Mouse (Mus musculus) forebrain, postnatal 0 days (tissue): ENCODE data around the gene Dnajc12. TPM values are rescaled to one million over a fixed set of nuclear protein-coding genes. Genes with fewer than 3 reads are reported as not detected.
A peak's percentile ranks its signal among the peaks of the same experiment; 100 is the strongest.

ENCODE experiments used
- ATAC-seq: fragments of 200-750 bp; cut with Nextera tagmentation; 2 replicates; pipeline ENCODE4 v1.8.0; 2017; ENCODE audit warnings: mild to moderate bottlenecking, moderate library complexity
- DNase-seq: peaks from one replicate; pipeline ENCODE4 v3.0.0-alpha.2; 2015
- H3K27ac ChIP-seq: fragments of 300-500 bp; sonication (generic); 2 replicates; pipeline ENCODE4 v1.5.1; 2014; ENCODE audit warnings: low read depth, mild to moderate bottlenecking, antibody characterized with exemption, low read length, moderate library complexity, mixed read lengths
- H3K27me3 ChIP-seq: fragments of 300-500 bp; sonication (generic); 2 replicates; pipeline ENCODE4 v1.6.1; 2014; ENCODE audit warnings: mild to moderate bottlenecking, low read length, mixed read lengths; ENCODE audit not compliant: insufficient read depth
- H3K36me3 ChIP-seq: fragments of 300-500 bp; sonication (generic); 2 replicates; pipeline ENCODE4 v1.6.1; 2014; ENCODE audit warnings: mild to moderate bottlenecking, moderate library complexity; ENCODE audit not compliant: insufficient read depth
- H3K4me1 ChIP-seq: fragments of 300-500 bp; sonication (generic); 2 replicates; pipeline ENCODE4 v1.6.1; 2014; ENCODE audit warnings: antibody characterized with exemption; ENCODE audit not compliant: insufficient read depth
- H3K4me2 ChIP-seq: fragments of 300-500 bp; sonication (generic); 2 replicates; pipeline ENCODE4 v1.6.1; 2014; ENCODE audit warnings: low read depth, mild to moderate bottlenecking, moderate library complexity
- H3K4me3 ChIP-seq: fragments of 300-500 bp; sonication (generic); 2 replicates; pipeline ENCODE4 v1.5.1; 2014; ENCODE audit warnings: low read depth, low read length, mixed read lengths
- H3K9ac ChIP-seq: fragments of 300-500 bp; sonication (generic); 2 replicates; pipeline ENCODE4 v1.6.1; 2014; ENCODE audit warnings: mild to moderate bottlenecking
- H3K9me3 ChIP-seq: fragments of 300-500 bp; sonication (generic); 2 replicates; pipeline ENCODE4 v1.6.1; 2016; ENCODE audit warnings: low read length
- CTCF ChIP-seq: sonication (generic); IDR thresholded peaks from 2 replicates; pipeline ENCODE4 v1.5.1; 2016; ENCODE audit warnings: antibody characterized with exemption, control low read depth, low read depth
- WGBS: fragments of 180-500 bp; shearing (Covaris S2); extraction: QIAGEN DNeasy Blood & Tissue Kit; methylation state at CpG from one replicate; pipeline ENCODE4 v1.1.7; 2014; 5-methylcytosine and 5-hydroxymethylcytosine counted together
- polyA plus RNA-seq: library from polyadenylated mRNA; unstranded; fragments of >200 nt; fragmentation: Nextera tagmentation; extraction: Ambion mirVana; gene quantifications from 2 replicates; pipeline ENCODE4 v1.2.1, GENCODE M21; 2015
- total RNA-seq: library from RNA; depleted of rRNA; stranded (reverse); fragments of >200 nt; gene quantifications from 2 replicates; pipeline ENCODE4 v1.2.3, GENCODE M21; 2014

Gene Dnajc12
- total and polyA plus RNA-seq, 2 experiments from 2014 or later: 8.4 to 11.0 TPM

DNA sequence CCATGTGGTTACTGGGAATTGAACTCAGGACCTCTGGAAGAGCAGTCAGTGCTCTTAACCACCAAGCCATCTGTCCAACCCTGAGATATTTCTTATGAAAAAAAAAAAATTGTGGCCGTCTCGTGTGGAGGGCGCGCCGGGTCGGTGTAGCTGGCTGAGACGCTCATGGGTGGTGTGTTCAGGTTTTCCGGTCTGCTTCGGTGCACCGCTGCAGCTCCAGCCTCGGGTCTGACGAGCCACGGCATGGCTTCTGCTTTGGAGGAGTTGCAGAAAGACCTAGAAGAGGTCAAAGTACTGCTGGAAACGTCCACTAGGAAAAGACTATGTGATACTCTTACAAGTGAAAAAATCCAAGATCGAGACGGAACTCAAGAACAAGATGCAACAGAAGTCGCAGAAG, 30.5 kb downstream of the Dnajc12 start:
- no peak for ATAC-seq
- no peak for TF ChIP-seq CTCF
- WGBS: 91% methylated on average over 17 of the region's 17 CpGs
- Histone ChIP-seq H3K4me2 (no peak overlapping the region), H3K9me3 (no peaks in the 10 kb centered on the region), H3K27me3 (no peaks in the 10 kb centered on the region), H3K27ac (no peak overlapping the region), H3K4me1 (no peaks in the 10 kb centered on the region), H3K36me3 (no peaks in the 10 kb centered on the region), H3K9ac (no peak overlapping the region), H3K4me3 (no peak overlapping the region)
- DNase-seq: no peak

- H3K4me2 ChIP-seq: no peak overlapping the region
- WGBS: 84% methylated on average over 7 of the region's 7 CpGs
- H3K4me1 ChIP-seq: no peaks in the 10 kb centered on the region
- H3K27ac ChIP-seq: no peak overlapping the region
- TF ChIP-seq CTCF: no peak
- no peaks in the 10 kb centered on the region for H3K36me3 ChIP-seq
- no peak for ATAC-seq
- DNase-seq: no peak
- H3K9me3 ChIP-seq: no peaks in the 10 kb centered on the region
- no peak overlapping the region for H3K4me3 ChIP-seq
- H3K27me3 ChIP-seq: no peaks in the 10 kb centered on the region
- H3K9ac ChIP-seq: no peak overlapping the region
Measured at GRCm38 (mm10) chr10:63415287-63415686, 33.0 kb downstream of the Dnajc12 start.

DNA sequence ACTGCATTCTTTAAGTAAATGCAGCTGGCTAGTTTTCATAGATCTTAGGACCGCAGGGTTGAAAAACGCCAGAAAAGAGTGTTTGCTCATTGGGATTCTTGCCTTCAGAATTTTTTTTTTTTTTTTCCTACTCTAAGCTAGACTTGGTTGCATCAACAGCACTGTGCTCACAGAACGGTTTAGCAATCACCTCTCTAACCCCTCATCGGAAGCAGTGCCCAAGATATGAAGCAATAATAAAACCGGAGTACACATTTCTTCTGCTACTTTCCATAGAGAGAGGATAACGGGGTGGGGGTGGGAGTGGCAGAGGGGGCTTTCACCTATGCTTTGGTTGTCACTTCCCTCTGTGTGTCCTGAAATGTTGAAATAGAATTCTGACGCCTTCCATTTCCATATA, 33.6 kb downstream of the Dnajc12 start:
- no peaks in the 10 kb centered on the region for H3K36me3 ChIP-seq
- no peaks in the 10 kb centered on the region for H3K9me3 ChIP-seq
- DNase-seq: no peak
- WGBS: 67% methylated on average over 7 of the region's 7 CpGs
- ATAC-seq: no peak
- H3K4me2 ChIP-seq: no peak overlapping the region
- no peaks in the 10 kb centered on the region for H3K4me1 ChIP-seq
- H3K27ac ChIP-seq: no peak overlapping the region
- no peak for TF ChIP-seq CTCF
- H3K27me3 ChIP-seq: no peaks in the 10 kb centered on the region
- H3K4me3 ChIP-seq: no peak overlapping the region
- no peak overlapping the region for H3K9ac ChIP-seq

DNA sequence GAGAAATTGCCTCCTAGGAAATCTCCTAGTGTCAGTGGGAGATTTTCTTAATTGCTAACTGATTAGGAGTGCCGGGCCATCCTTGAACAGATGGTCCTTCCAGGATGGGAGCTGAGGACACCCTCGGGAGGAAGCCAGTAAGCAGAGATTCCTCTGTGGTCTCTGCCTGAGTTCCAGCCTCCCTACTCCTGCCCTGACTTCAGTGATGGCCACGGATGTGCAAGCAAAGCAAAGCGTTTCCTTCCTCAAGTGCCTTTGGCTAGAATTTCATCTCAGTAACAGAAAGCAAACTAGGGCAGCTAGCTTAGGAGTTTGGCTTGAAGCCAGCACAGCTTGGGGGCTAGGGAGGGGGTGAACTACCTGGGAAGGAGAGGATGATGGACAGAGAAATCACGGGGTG, 34.8 kb downstream of the Dnajc12 start:
- WGBS: 60% methylated on average over 5 of the region's 5 CpGs
- H3K27ac ChIP-seq: no peak overlapping the region
- DNase-seq (no peak), ATAC-seq (no peak)
- H3K4me2 ChIP-seq: no peak overlapping the region
- no peaks in the 10 kb centered on the region for H3K4me1 ChIP-seq
- TF ChIP-seq CTCF: no peak
- no peaks in the 10 kb centered on the region for H3K27me3 ChIP-seq
- no peak overlapping the region for H3K9ac ChIP-seq
- no peaks in the 10 kb centered on the region for H3K9me3 ChIP-seq
- no peaks in the 10 kb centered on the region for H3K36me3 ChIP-seq
- H3K4me3 ChIP-seq: no peak overlapping the region

DNA sequence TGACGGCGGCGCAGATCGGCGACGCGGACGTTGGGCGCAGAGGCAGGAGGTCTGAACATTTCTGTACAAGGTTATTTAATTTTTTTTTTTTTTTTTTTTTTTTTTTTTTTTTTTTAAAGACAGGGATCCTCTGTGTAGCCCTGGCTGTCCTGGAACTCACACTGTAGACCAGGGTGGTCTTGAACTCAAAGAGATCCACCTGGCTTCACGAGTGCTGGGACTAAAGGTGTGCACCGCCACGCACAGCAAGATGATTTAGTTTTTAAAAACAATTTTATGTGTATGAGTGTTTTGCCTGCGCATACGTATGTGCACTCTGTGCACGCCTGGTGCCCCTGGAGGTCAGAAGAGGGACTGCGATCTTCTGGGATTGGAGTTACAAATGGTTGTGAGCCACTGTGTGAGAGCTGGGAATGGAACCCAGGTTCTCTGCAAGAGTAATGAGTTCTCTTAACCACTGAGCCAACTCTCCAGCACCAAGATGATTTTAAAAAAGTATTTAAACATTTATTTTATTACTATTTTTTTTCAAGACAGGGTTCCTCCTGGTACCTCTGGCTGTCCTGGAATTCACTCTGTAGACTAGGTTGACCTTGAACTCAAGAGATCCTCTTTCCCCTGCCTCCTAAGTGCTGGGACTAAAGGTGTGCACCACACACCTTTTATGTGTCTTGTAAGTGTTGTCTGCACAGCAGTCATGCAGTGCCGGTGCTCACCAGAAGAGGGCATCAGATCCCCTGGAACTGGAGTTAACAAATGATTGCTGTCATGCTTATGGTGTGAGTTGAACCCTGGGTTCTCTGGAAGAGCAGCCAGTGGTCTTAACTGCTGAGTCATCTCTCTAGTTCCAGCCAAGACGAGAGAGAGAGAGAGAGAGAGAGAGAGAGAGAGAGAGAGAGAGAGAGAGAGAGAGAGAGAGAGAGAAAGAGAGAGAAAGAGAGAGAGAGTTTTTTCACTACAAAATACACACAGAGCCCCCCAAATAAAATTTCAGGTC, 39.8 kb downstream of the Dnajc12 start, which contains the start of gene Gm7075:
Gene Gm7075 (minus strand): TSS at position 51 of the 997 bp plus-strand sequence.
- no peak within 1 kb of the TSS for H3K27ac ChIP-seq
- ATAC-seq (no peak), DNase-seq (no peak)
- no peaks in the 10 kb centered on the region for H3K36me3 ChIP-seq
- no peaks in the 10 kb centered on the region for H3K27me3 ChIP-seq
- no peaks in the 10 kb centered on the region for H3K9me3 ChIP-seq
- no peak within 1 kb of the TSS for H3K4me2 ChIP-seq
- no peaks in the 10 kb centered on the region for H3K4me1 ChIP-seq
- WGBS: 90% methylated on average over 18 of the region's 18 CpGs
- H3K4me3 ChIP-seq: no peak within 1 kb of the TSS
- no peak for TF ChIP-seq CTCF
- no peak within 1 kb of the TSS for H3K9ac ChIP-seq

DNA sequence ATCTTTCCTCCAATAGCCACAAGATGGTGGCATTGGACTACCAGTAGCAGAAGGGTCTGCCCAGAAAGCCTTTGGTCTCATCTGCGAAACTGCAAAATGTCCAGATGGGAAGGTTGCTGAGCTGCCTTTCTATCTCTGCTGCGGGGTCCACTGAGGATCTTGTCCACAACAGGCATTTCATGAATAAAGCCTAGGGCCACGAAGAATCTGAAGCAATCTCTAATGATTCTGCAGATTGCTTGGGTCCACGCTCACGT, 40.4 kb downstream of the Dnajc12 start:
- WGBS: 83% methylated on average over 5 of the region's 5 CpGs
- Histone ChIP-seq H3K27me3 (no peaks in the 10 kb centered on the region), H3K4me3 (no peak overlapping the region), H3K9me3 (no peaks in the 10 kb centered on the region), H3K4me1 (no peaks in the 10 kb centered on the region), H3K27ac (no peak overlapping the region), H3K4me2 (no peak overlapping the region), H3K36me3 (no peaks in the 10 kb centered on the region), H3K9ac (no peak overlapping the region)
- ATAC-seq: peak; percentile 32; the same call in 1 of the 2 replicates
- TF ChIP-seq CTCF: peak; percentile 56
- DNase-seq: peak; percentile 50

DNA sequence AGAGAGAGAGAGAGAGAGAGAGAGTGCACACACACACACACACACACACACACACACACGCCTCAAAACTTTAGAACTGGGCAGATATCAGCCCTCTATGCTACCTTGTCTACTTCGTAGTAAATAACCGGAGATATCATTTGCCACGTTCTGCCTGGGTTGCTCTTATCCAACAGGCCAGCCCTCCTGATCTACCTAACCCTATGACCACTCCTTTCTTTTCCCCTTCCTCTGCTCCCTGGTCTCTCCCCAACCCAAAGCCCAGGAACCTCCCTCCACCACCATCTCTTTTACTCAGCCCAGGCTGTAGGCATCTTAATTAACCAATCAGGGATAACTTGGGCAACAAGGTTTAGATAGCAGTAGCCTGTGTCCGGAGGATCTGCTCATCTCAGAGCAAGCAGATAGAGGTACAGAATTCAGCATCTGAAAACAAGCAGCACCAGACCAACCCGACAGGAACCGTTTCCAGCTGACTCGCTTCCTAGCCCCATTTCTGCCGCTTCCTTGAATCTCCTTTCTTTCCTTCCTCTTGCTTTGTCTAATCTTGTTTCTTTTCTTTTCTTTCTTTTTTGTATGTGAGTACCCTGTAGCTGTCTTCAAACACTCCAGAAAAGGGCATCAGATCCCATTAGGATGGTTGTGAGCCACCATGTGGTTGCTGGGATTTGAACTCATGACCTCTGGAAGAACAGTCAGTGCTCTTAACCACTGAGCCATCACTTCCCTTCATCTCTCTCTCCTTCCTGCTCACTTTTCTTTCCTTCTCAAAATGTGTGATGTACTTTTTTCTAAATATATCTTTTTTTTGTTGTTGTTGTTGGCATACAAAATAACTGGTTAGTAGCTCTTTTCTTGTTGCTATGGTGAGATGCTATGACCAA, 41.6 kb downstream of the Dnajc12 start:
- H3K9ac ChIP-seq: no peak overlapping the region
- 79% methylated on average over 9 of the region's 9 CpGs for WGBS
- no peak for TF ChIP-seq CTCF
- no peak overlapping the region for H3K27ac ChIP-seq
- H3K4me3 ChIP-seq: no peak overlapping the region
- DNase-seq (no peak), ATAC-seq (no peak)
- H3K4me2 ChIP-seq: no peak overlapping the region
- H3K4me1 ChIP-seq: no peaks in the 10 kb centered on the region
- H3K36me3 ChIP-seq: no peaks in the 10 kb centered on the region
- no peaks in the 10 kb centered on the region for H3K27me3 ChIP-seq
- H3K9me3 ChIP-seq: no peaks in the 10 kb centered on the region
